Mouse (Mus musculus): ENCODE results near the gene Tenm2. TPM values are rescaled to one million over a fixed set of nuclear protein-coding genes. Genes with fewer than 3 reads are reported as not detected.

Tenm2 gene
- polyA plus RNA-seq, 1 experiment from 2014 or later = 8.1 TPM

GRCm38 (mm10) chr11:36851690-36852089 is 384.1 kb downstream of the Tenm2 start:
- Histone ChIP-seq H3K36me3 (no peaks in the 10 kb centered on the region), H3K27ac (no peak overlapping the region), H3K9me3 (no peaks in the 10 kb centered on the region), H3K4me3 (no peak overlapping the region), H3K27me3 (ENCODE audit: insufficient read depth, poor library complexity, severe bottlenecking) (no peaks in the 10 kb centered on the region), H3K4me1 (replicated peaks) (no peaks in the 10 kb centered on the region)
- 69% methylated on average over 3 of the region's 3 CpGs for WGBS
- no peak for DNase-seq (ENCODE audit: low spot score)

- H3K27ac ChIP-seq = no peak overlapping the region
- H3K36me3 ChIP-seq = no peaks in the 10 kb centered on the region
- no peaks in the 10 kb centered on the region for H3K9me3 ChIP-seq
- H3K4me1 ChIP-seq (replicated peaks) = no peaks in the 10 kb centered on the region
- no peaks in the 10 kb centered on the region for H3K27me3 ChIP-seq (ENCODE audit: insufficient read depth, poor library complexity, severe bottlenecking)
- DNase-seq (ENCODE audit: low spot score) = no peak
- no peak overlapping the region for H3K4me3 ChIP-seq
- WGBS = 95% methylated on average over 6 of the region's 6 CpGs
Observed at GRCm38 (mm10) chr11:36847451-36847850, 388.3 kb downstream of the Tenm2 start.

GRCm38 (mm10) chr11:36832855-36833254 is 402.9 kb downstream of the Tenm2 start:
- no peak for DNase-seq (ENCODE audit: low spot score)
- no peak overlapping the region for H3K4me3 ChIP-seq
- no peaks in the 10 kb centered on the region for H3K36me3 ChIP-seq
- H3K4me1 ChIP-seq (replicated peaks) = no peaks in the 10 kb centered on the region
- 86% methylated on average over 4 of the region's 4 CpGs for WGBS
- no peaks in the 10 kb centered on the region for H3K27me3 ChIP-seq (ENCODE audit: insufficient read depth, poor library complexity, severe bottlenecking)
- no peak overlapping the region for H3K27ac ChIP-seq
- no peaks in the 10 kb centered on the region for H3K9me3 ChIP-seq

- H3K27me3 ChIP-seq (ENCODE audit: insufficient read depth, poor library complexity, severe bottlenecking) = no peaks in the 10 kb centered on the region
- H3K27ac ChIP-seq = no peak overlapping the region
- no peak overlapping the region for H3K4me3 ChIP-seq
- no peaks in the 10 kb centered on the region for H3K4me1 ChIP-seq (replicated peaks)
- no peaks in the 10 kb centered on the region for H3K36me3 ChIP-seq
- DNase-seq (ENCODE audit: low spot score) = no peak
- 76% methylated on average over 11 of the region's 11 CpGs for WGBS
- H3K9me3 ChIP-seq = no peaks in the 10 kb centered on the region
Observed at GRCm38 (mm10) chr11:36831511-36831910, 404.3 kb downstream of the Tenm2 start.

- Histone ChIP-seq H3K27me3 (ENCODE audit: insufficient read depth, poor library complexity, severe bottlenecking) (no peaks in the 10 kb centered on the region), H3K9me3 (no peaks in the 10 kb centered on the region), H3K4me1 (replicated peaks) (peaks cover 5% of the 10 kb centered on the region), H3K27ac (no peak overlapping the region), H3K36me3 (no peaks in the 10 kb centered on the region), H3K4me3 (no peak overlapping the region)
- no peak for DNase-seq (ENCODE audit: low spot score)
- WGBS = 43% methylated on average over 7 of the region's 7 CpGs
Observed at GRCm38 (mm10) chr11:36824666-36825065, 411.1 kb downstream of the Tenm2 start.

- WGBS = 63% methylated on average over 1 of the region's 1 CpGs
Observed at GRCm38 (mm10) chr11:36804615-36805014, 431.1 kb downstream of the Tenm2 start.

GRCm38 (mm10) chr11:36802208-36802631 is 433.5 kb downstream of the Tenm2 start:
- H3K4me1 ChIP-seq (replicated peaks) = peaks cover 17% of the 10 kb centered on the region
- no peak overlapping the region for H3K4me3 ChIP-seq
- no peaks in the 10 kb centered on the region for H3K9me3 ChIP-seq
- H3K27me3 ChIP-seq (ENCODE audit: insufficient read depth, poor library complexity, severe bottlenecking) = no peaks in the 10 kb centered on the region
- no peaks in the 10 kb centered on the region for H3K36me3 ChIP-seq
- 71% methylated on average over 8 of the region's 8 CpGs for WGBS
- no peak overlapping the region for H3K27ac ChIP-seq
- DNase-seq (ENCODE audit: low spot score) = no peak

More at GRCm38 (mm10) chr11:36804615-36805014, 431.1 kb downstream of the Tenm2 start:
- Histone ChIP-seq H3K27ac (no peak overlapping the region), H3K27me3 (ENCODE audit: insufficient read depth, poor library complexity, severe bottlenecking) (no peaks in the 10 kb centered on the region), H3K4me3 (no peak overlapping the region), H3K36me3 (no peaks in the 10 kb centered on the region), H3K4me1 (replicated peaks) (peaks cover 17% of the 10 kb centered on the region), H3K9me3 (no peaks in the 10 kb centered on the region)
- no peak for DNase-seq (ENCODE audit: low spot score)

- Histone ChIP-seq H3K9me3 (no peaks in the 10 kb centered on the region), H3K4me1 (replicated peaks) (peaks cover 17% of the 10 kb centered on the region), H3K27ac (no peak overlapping the region), H3K36me3 (no peaks in the 10 kb centered on the region), H3K27me3 (ENCODE audit: insufficient read depth, poor library complexity, severe bottlenecking) (no peaks in the 10 kb centered on the region), H3K4me3 (no peak overlapping the region)
- WGBS = 88% methylated on average over 4 of the region's 4 CpGs
- no peak for DNase-seq (ENCODE audit: low spot score)
Observed at GRCm38 (mm10) chr11:36801683-36802082, 434.1 kb downstream of the Tenm2 start.

GRCm38 (mm10) chr11:36799409-36799808 is 436.4 kb downstream of the Tenm2 start:
- no peak for DNase-seq (ENCODE audit: low spot score)
- Histone ChIP-seq H3K9me3 (no peaks in the 10 kb centered on the region), H3K36me3 (no peaks in the 10 kb centered on the region), H3K27ac (no peak overlapping the region), H3K4me3 (no peak overlapping the region), H3K4me1 (replicated peaks) (peaks cover 12% of the 10 kb centered on the region), H3K27me3 (ENCODE audit: insufficient read depth, poor library complexity, severe bottlenecking) (no peaks in the 10 kb centered on the region)
- 67% methylated on average over 8 of the region's 8 CpGs for WGBS

GRCm38 (mm10) chr11:36758009-36758408 is 477.8 kb downstream of the Tenm2 start:
- no peak overlapping the region for H3K27ac ChIP-seq
- no peaks in the 10 kb centered on the region; the same call in 1 of the 2 replicates for H3K4me1 ChIP-seq (replicated peaks)
- no peaks in the 10 kb centered on the region for H3K9me3 ChIP-seq
- DNase-seq (ENCODE audit: low spot score) = no peak
- no peak overlapping the region for H3K4me3 ChIP-seq
- WGBS = 85% methylated on average over 3 of the region's 3 CpGs
- no peaks in the 10 kb centered on the region for H3K27me3 ChIP-seq (ENCODE audit: insufficient read depth, poor library complexity, severe bottlenecking)
- H3K36me3 ChIP-seq = no peaks in the 10 kb centered on the region

GRCm38 (mm10) chr11:36746286-36746685 is 489.5 kb downstream of the Tenm2 start:
- H3K4me3 ChIP-seq = no peak overlapping the region
- no peak overlapping the region for H3K27ac ChIP-seq
- H3K27me3 ChIP-seq (ENCODE audit: insufficient read depth, poor library complexity, severe bottlenecking) = no peaks in the 10 kb centered on the region
- WGBS = 87% methylated on average over 4 of the region's 4 CpGs
- no peaks in the 10 kb centered on the region for H3K9me3 ChIP-seq
- no peak for DNase-seq (ENCODE audit: low spot score)
- H3K36me3 ChIP-seq = no peaks in the 10 kb centered on the region
- no peaks in the 10 kb centered on the region for H3K4me1 ChIP-seq (replicated peaks)

- no peaks in the 10 kb centered on the region for H3K4me1 ChIP-seq (replicated peaks)
- H3K9me3 ChIP-seq = no peaks in the 10 kb centered on the region
- no peak for DNase-seq (ENCODE audit: low spot score)
- H3K27me3 ChIP-seq (ENCODE audit: insufficient read depth, poor library complexity, severe bottlenecking) = no peaks in the 10 kb centered on the region
- no peak overlapping the region for H3K27ac ChIP-seq
- no peaks in the 10 kb centered on the region for H3K36me3 ChIP-seq
- H3K4me3 ChIP-seq = no peak overlapping the region
- WGBS = 80% methylated on average over 3 of the region's 3 CpGs
Observed at GRCm38 (mm10) chr11:36727800-36728199, 508.0 kb downstream of the Tenm2 start.

- Histone ChIP-seq H3K27ac (no peak overlapping the region), H3K4me1 (replicated peaks) (peaks cover 13% of the 10 kb centered on the region)
Observed at GRCm38 (mm10) chr11:36702881-36703280, 532.9 kb downstream of the Tenm2 start.

GRCm38 (mm10) chr11:36700951-36701350 is 534.8 kb downstream of the Tenm2 start:
- Histone ChIP-seq H3K4me1 (replicated peaks) (peaks cover 32% of the 10 kb centered on the region), H3K27ac (peak overlapping the region; percentile 35; the same call in 1 of the 2 replicates), H3K27me3 (ENCODE audit: insufficient read depth, poor library complexity, severe bottlenecking) (no peaks in the 10 kb centered on the region), H3K9me3 (no peaks in the 10 kb centered on the region), H3K4me3 (no peak overlapping the region), H3K36me3 (no peaks in the 10 kb centered on the region)
- DNase-seq (ENCODE audit: low spot score) = no peak
- 84% methylated on average over 3 of the region's 3 CpGs for WGBS

More at GRCm38 (mm10) chr11:36702881-36703280, 532.9 kb downstream of the Tenm2 start:
- no peaks in the 10 kb centered on the region for H3K36me3 ChIP-seq
- DNase-seq (ENCODE audit: low spot score) = no peak
- H3K4me3 ChIP-seq = no peak overlapping the region
- 82% methylated on average over 2 of the region's 2 CpGs for WGBS
- no peaks in the 10 kb centered on the region for H3K27me3 ChIP-seq (ENCODE audit: insufficient read depth, poor library complexity, severe bottlenecking)
- H3K9me3 ChIP-seq = no peaks in the 10 kb centered on the region
